ENCODE assay signal across 9 mouse cellular contexts in the genomic region with DNA sequence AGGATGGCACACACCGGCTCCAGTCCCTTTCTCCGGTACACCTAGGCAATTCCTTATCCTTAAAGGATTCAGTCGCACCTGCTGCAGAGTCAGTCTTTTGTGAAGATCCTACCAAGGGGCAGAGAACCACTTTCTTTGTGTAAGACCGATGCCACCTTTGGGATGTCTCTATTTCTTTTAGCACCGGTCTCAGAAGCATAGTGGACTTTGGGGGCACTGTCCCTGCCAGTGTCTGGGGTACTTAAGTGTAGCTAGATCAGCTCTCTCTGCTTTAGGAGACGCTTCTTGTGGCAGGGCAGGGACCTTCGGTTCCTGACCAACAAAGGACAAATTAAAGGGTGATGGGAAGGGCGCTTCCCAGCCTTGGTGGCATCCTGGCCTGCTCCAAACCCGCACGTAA. TPM values are rescaled to one million over a fixed set of nuclear protein-coding genes. Genes with fewer than 3 reads are reported as not detected.
A peak's percentile ranks its signal among the peaks of the same experiment; 100 is the strongest.
DNase-seq lines count a peak whose midpoint lies in the region; ATAC-seq and TF ChIP-seq lines count a peak whose summit lies in the region.
"Had no signal": no experiment of that assay in that cellular context is flagged by ENCODE, and none has a peak within 500 bp of the region (broad histone marks: within the 10 kb centered on the region; RNA-seq: fewer than 3 reads in every experiment).

No protein-coding gene starts in this region.

- H3K4me1 ChIP-seq in heart, embryonic 11.5 days (ENCODE audit: control insufficient read depth, insufficient read depth, low read length), result peaks cover 4% of the 10 kb centered on the region; the same call in 1 of the 2 replicates
- no peaks in the 10 kb centered on the region for H3K4me1 ChIP-seq in ES-Bruce4 (ENCODE audit: control insufficient read depth, insufficient read depth, low read length)
- H3K4me1 ChIP-seq in forebrain, embryonic 16.5 days (replicated peaks; ENCODE audit: control insufficient read depth, insufficient read depth, low read length), result peaks cover 31% of the 10 kb centered on the region
- peaks cover 5% of the 10 kb centered on the region for H3K4me1 ChIP-seq in liver, embryonic 16.5 days (ENCODE audit: control insufficient read depth, low read depth, low read length)

- TF ChIP-seq CTCF in ES-Bruce4 (IDR thresholded peaks at IDR 0.05; ENCODE audit: low read depth, low read length), result no peak

- no peak for DNase-seq in heart, adult 9 months (ENCODE audit: low spot score in 2 of 2)
- DNase-seq in yolk sac, embryonic 10.5 days (ENCODE audit: low spot score), result no peak
- DNase-seq in urinary bladder, postnatal 10 days (ENCODE audit: low spot score), result no peak

- H3K9me3 ChIP-seq in heart, embryonic 11.5 days (replicated peaks; ENCODE audit: control insufficient read depth, low read length), result no peaks in the 10 kb centered on the region
- H3K9me3 ChIP-seq in ES-Bruce4 (replicated peaks; ENCODE audit: control insufficient read depth, insufficient read depth, low read length, poor library complexity, severe bottlenecking), result no peaks in the 10 kb centered on the region
- H3K9me3 ChIP-seq in forebrain, embryonic 16.5 days (ENCODE audit: control insufficient read depth, low read length), result no peaks in the 10 kb centered on the region
- no peaks in the 10 kb centered on the region for H3K9me3 ChIP-seq in liver, embryonic 16.5 days (replicated peaks; ENCODE audit: control insufficient read depth, low read length)

- peak overlapping the region; percentile 69 for H3K4me3 ChIP-seq in heart, embryonic 11.5 days (ENCODE audit: low read depth, low read length)
- peak overlapping the region; percentile 81 for H3K4me3 ChIP-seq in ES-Bruce4 (ENCODE audit: low read depth, low read length)
- peak overlapping the region; percentile 75 for H3K4me3 ChIP-seq in forebrain, embryonic 16.5 days (replicated peaks; ENCODE audit: low read length)
- peak overlapping the region; percentile 64 for H3K4me3 ChIP-seq in liver, embryonic 16.5 days (ENCODE audit: low read depth, low read length)

- H3K9ac ChIP-seq in heart, embryonic 11.5 days (ENCODE audit: low read depth, low read length), result peak overlapping the region; percentile 75
- peak overlapping the region; percentile 71 for H3K9ac ChIP-seq in ES-Bruce4 (ENCODE audit: low read depth, poor library complexity, severe bottlenecking)
- H3K9ac ChIP-seq in forebrain, embryonic 16.5 days (replicated peaks; ENCODE audit: low read depth, low read length), result peak overlapping the region; percentile 99
- H3K9ac ChIP-seq in liver, embryonic 16.5 days (ENCODE audit: low read depth, low read length), result no peak overlapping the region

- H3K27ac ChIP-seq in heart, embryonic 11.5 days (ENCODE audit: low read depth, low read length), result no peak overlapping the region
- H3K27ac ChIP-seq in ES-Bruce4 (ENCODE audit: insufficient read depth, low read length), result no peak overlapping the region
- H3K27ac ChIP-seq in forebrain, embryonic 16.5 days (ENCODE audit: low read length), result peak overlapping the region; percentile 99
- H3K27ac ChIP-seq in liver, embryonic 16.5 days (ENCODE audit: low read length), result no peak overlapping the region

- no peak for TF ChIP-seq POLR2A in ES-Bruce4 (IDR thresholded peaks at IDR 0.05; ENCODE audit: insufficient read depth, low read length)

- peaks cover 21% of the 10 kb centered on the region for H3K27me3 ChIP-seq in heart, embryonic 11.5 days (ENCODE audit: control insufficient read depth, insufficient read depth, low read length)
- peaks cover 7% of the 10 kb centered on the region; the same call in 1 of the 2 replicates for H3K27me3 ChIP-seq in ES-Bruce4 (ENCODE audit: control insufficient read depth, insufficient read depth, low read length, poor library complexity, severe bottlenecking)
- no peaks in the 10 kb centered on the region for H3K27me3 ChIP-seq in forebrain, embryonic 16.5 days (replicated peaks; ENCODE audit: control insufficient read depth, insufficient read depth, low read length)
- H3K27me3 ChIP-seq in liver, embryonic 16.5 days (ENCODE audit: control insufficient read depth, insufficient read depth, low read depth, low read length), result peaks cover 28% of the 10 kb centered on the region
- H3K27me3 ChIP-seq: CH12.LX had no signal

- H3K4me2 ChIP-seq in heart, embryonic 11.5 days, result peak overlapping the region; percentile 93
- peak overlapping the region; percentile 51 for H3K4me2 ChIP-seq in forebrain, embryonic 16.5 days (ENCODE audit: low read length)
- H3K4me2 ChIP-seq in liver, embryonic 16.5 days (ENCODE audit: low read depth, low read length), result peak overlapping the region; percentile 68

- no peak for TF ChIP-seq EP300 in ES-Bruce4 (IDR thresholded peaks at IDR 0.05; ENCODE audit: insufficient read depth, low read depth, low read length)

- 12% methylated on average over 10 of the region's 10 CpGs for WGBS in heart, embryonic 11.5 days (ENCODE audit: insufficient replicate concordance)
- WGBS in forebrain, embryonic 16.5 days, result 9% methylated on average over 10 of the region's 10 CpGs
- WGBS in liver, embryonic 16.5 days (ENCODE audit: insufficient replicate concordance), result 19% methylated on average over 10 of the region's 10 CpGs

- ATAC-seq in heart, embryonic 11.5 days (replicated peaks; ENCODE audit: insufficient number of reproducible peaks, low FRiP score, low TSS enrichment), result no peak
- ATAC-seq in forebrain, embryonic 16.5 days, result no peak
- no peak for ATAC-seq in liver, embryonic 16.5 days (ENCODE audit: low read depth)
- ATAC-seq in monocyte, adult 5-6 weeks (replicated peaks; ENCODE audit: insufficient number of reproducible peaks, low FRiP score, low TSS enrichment, poor library complexity, severe bottlenecking), result no peak

- H3K36me3 ChIP-seq in heart, embryonic 11.5 days (ENCODE audit: control insufficient read depth, insufficient read depth, low read length), result no peaks in the 10 kb centered on the region
- H3K36me3 ChIP-seq in ES-Bruce4 (ENCODE audit: control insufficient read depth, insufficient read depth, low read length, poor library complexity, severe bottlenecking), result no peaks in the 10 kb centered on the region
- H3K36me3 ChIP-seq in forebrain, embryonic 16.5 days (ENCODE audit: control insufficient read depth, insufficient read depth), result no peaks in the 10 kb centered on the region
- H3K36me3 ChIP-seq in liver, embryonic 16.5 days (ENCODE audit: control insufficient read depth, insufficient read depth), result no peaks in the 10 kb centered on the region

RNA-seq across cellular contexts. Expression of a gene that starts 0.5 kb away (rescaled TPM):
- polyA plus RNA-seq in heart, embryonic 11.5 days (2014; fragmentation: Nextera tagmentation; extraction: Ambion mirVana), result 5.9 and 6.2 TPM in 2 replicates
- polyA plus RNA-seq in ES-Bruce4 (2011; ENCODE audit: insufficient read depth, insufficient read length, low read depth, missing spikeins), result 5.6 and 7.9 TPM in 2 replicates
- 42.0 and 45.0 TPM in 2 replicates for polyA plus RNA-seq in forebrain, embryonic 16.5 days (2015; fragmentation: Nextera tagmentation; extraction: Ambion mirVana)
- polyA plus RNA-seq in liver, embryonic 16.5 days (2015; fragmentation: Nextera tagmentation; extraction: Ambion mirVana), result 3.9 and 4.2 TPM in 2 replicates
- 21.5 to 41.1 TPM (median 21.7 TPM) in 3 replicates for total RNA-seq in monocyte, adult 5-6 weeks (2017)
- total RNA-seq: CH12.LX had no signal
